Mouse (Mus musculus) myocyte (in vitro differentiated cells): ENCODE measurements around the gene Mad1l1. TPM values are rescaled to one million over a fixed set of nuclear protein-coding genes. Genes with fewer than 3 reads are reported as not detected.

ENCODE experiments used
- H3K27me3 ChIP-seq: one replicate; pipeline ENCODE4 v1.6.1; 2011; ENCODE audit not compliant: control insufficient read depth, insufficient read depth, insufficient read length
- H3K36me3 ChIP-seq: one replicate; pipeline ENCODE4 v1.6.1; 2011; ENCODE audit not compliant: control insufficient read depth, insufficient read depth
- H3K4me2 ChIP-seq: one replicate; pipeline ENCODE4 v1.6.1; 2011; ENCODE audit warnings: low read depth, control low read depth
- H3K4me3 ChIP-seq: one replicate; pipeline ENCODE4 v1.5.1; 2011; ENCODE audit warnings: mild to moderate bottlenecking, control low read depth, moderate library complexity
- H3K79me2 ChIP-seq: one replicate; pipeline ENCODE4 v1.6.1; 2011; ENCODE audit not compliant: control insufficient read depth, insufficient read depth
- H3ac ChIP-seq: one replicate; pipeline ENCODE4 v1.6.1; 2011; ENCODE audit not compliant: control insufficient read depth, insufficient read length
- CEBPB ChIP-seq: IDR thresholded peaks from 2 replicates; pipeline ENCODE4 v1.6.1; 2011; ENCODE audit warnings: mild to moderate bottlenecking, moderate library complexity; ENCODE audit not compliant: poor library complexity, insufficient read depth, severe bottlenecking
- E2F4 ChIP-seq: IDR thresholded peaks from one replicate; pipeline ENCODE4 v1.6.1; 2011; ENCODE audit warnings: mild to moderate bottlenecking, control low read depth, moderate library complexity; ENCODE audit not compliant: insufficient read depth
- MAX ChIP-seq: IDR thresholded peaks from one replicate; pipeline ENCODE4 v1.6.1; 2011; ENCODE audit warnings: low read depth, mild to moderate bottlenecking, control low read depth
- MYOD1 ChIP-seq, 3 experiments: IDR thresholded peaks; one replicate each; pipeline ENCODE4 v1.6.1; 2011; ENCODE audit warnings: control low read depth in 2 of 3, low read depth in 2 of 3, mild to moderate bottlenecking in 2 of 3, moderate library complexity in 1 of 3; ENCODE audit not compliant: insufficient read length in 2 of 3, control insufficient read depth in 1 of 3
- MYOG ChIP-seq, 3 experiments: IDR thresholded peaks; one replicate each; pipeline ENCODE4 v1.6.1; 2011; ENCODE audit warnings: control low read depth in 2 of 3, low read depth in 2 of 3, mild to moderate bottlenecking in 2 of 3; ENCODE audit not compliant: insufficient read length in 2 of 3, control insufficient read depth in 1 of 3, insufficient read depth in 1 of 3
- POLR2A ChIP-seq: IDR thresholded peaks from one replicate; pipeline ENCODE4 v1.6.1; 2011; ENCODE audit warnings: low read depth, mild to moderate bottlenecking, control low read depth, moderate library complexity; ENCODE audit not compliant: insufficient read length
- POLR2AphosphoS2 ChIP-seq: IDR thresholded peaks from one replicate; pipeline ENCODE4 v1.6.1; 2011; ENCODE audit warnings: low read depth, control low read depth; ENCODE audit not compliant: insufficient read length
- REST ChIP-seq: IDR thresholded peaks from one replicate; pipeline ENCODE4 v1.6.1; 2011; ENCODE audit warnings: mild to moderate bottlenecking, control low read depth, moderate library complexity; ENCODE audit not compliant: insufficient read depth, insufficient read length
- SRF ChIP-seq: IDR thresholded peaks from one replicate; pipeline ENCODE4 v1.6.1; 2011; ENCODE audit warnings: low read depth; ENCODE audit not compliant: control insufficient read depth, insufficient read length
- TCF12 ChIP-seq: IDR thresholded peaks from one replicate; pipeline ENCODE4 v1.6.1; 2011; ENCODE audit warnings: mild to moderate bottlenecking, control low read depth; ENCODE audit not compliant: poor library complexity, insufficient read depth, severe bottlenecking
- TCF3 ChIP-seq: IDR thresholded peaks from one replicate; pipeline ENCODE4 v1.6.1; 2011; ENCODE audit warnings: low read depth, control low read depth; ENCODE audit not compliant: insufficient read length
- USF1 ChIP-seq: IDR thresholded peaks from one replicate; pipeline ENCODE4 v1.6.1; 2011; ENCODE audit warnings: low read depth, mild to moderate bottlenecking, control low read depth, moderate library complexity
- polyA plus RNA-seq: library from polyadenylated mRNA; unstranded; fragments of >200 nt; fragmentation: generic; extraction: Trizol; gene quantifications from one replicate; pipeline ENCODE4 v1.2.1, GENCODE M21; 2012; ENCODE audit warnings: missing spikeins

Mad1l1 gene
- polyA plus RNA-seq, 1 experiment, result 35.6 TPM

- peaks cover 4% of the 10 kb centered on the region for H3K79me2 ChIP-seq
- no peaks in the 10 kb centered on the region for H3K36me3 ChIP-seq
- TF ChIP-seq TCF3 (no peak), USF1 (no peak), POLR2A (no peak), MAX (no peak), MYOG (IDR thresholded peaks at IDR 0.05; ENCODE audit: control insufficient read depth in 1 of 3, insufficient read depth in 1 of 3, insufficient read length in 2 of 3, low read depth in 2 of 3) (no peak), TCF12 (no peak), REST (no peak), POLR2AphosphoS2 (no peak), MYOD1 (IDR thresholded peaks at IDR 0.05; ENCODE audit: control insufficient read depth in 1 of 3, insufficient read length in 2 of 3, low read depth in 2 of 3) (no peak), SRF (no peak), CEBPB (no peak), E2F4 (no peak)
These were observed 139.0 kb downstream of the Mad1l1 start for GRCm38 (mm10) chr5:140182351-140182750.

GRCm38 (mm10) chr5:140180016-140180415, 141.3 kb downstream of the Mad1l1 start:
- no peaks in the 10 kb centered on the region for H3K36me3 ChIP-seq
- H3K4me3 ChIP-seq, result no peak overlapping the region
- no peak overlapping the region for H3K4me2 ChIP-seq
- no peak for TF ChIP-seq USF1
- no peak for TF ChIP-seq E2F4
- no peak for TF ChIP-seq CEBPB
- no peak for TF ChIP-seq MYOG (IDR thresholded peaks at IDR 0.05; ENCODE audit: control insufficient read depth in 1 of 3, insufficient read depth in 1 of 3, insufficient read length in 2 of 3, low read depth in 2 of 3)
- no peak for TF ChIP-seq POLR2AphosphoS2
- TF ChIP-seq MAX, result no peak
- no peak for TF ChIP-seq POLR2A
- no peak for TF ChIP-seq TCF3
- no peak for TF ChIP-seq TCF12
- TF ChIP-seq MYOD1 (IDR thresholded peaks at IDR 0.05; ENCODE audit: control insufficient read depth in 1 of 3, insufficient read length in 2 of 3, low read depth in 2 of 3), result no peak
- TF ChIP-seq SRF, result no peak
- TF ChIP-seq REST, result no peak
- H3K79me2 ChIP-seq, result peaks cover 4% of the 10 kb centered on the region
- no peaks in the 10 kb centered on the region for H3K27me3 ChIP-seq
- H3ac ChIP-seq, result no peak overlapping the region

More at GRCm38 (mm10) chr5:140182351-140182750, 139.0 kb downstream of the Mad1l1 start:
- H3ac ChIP-seq, result no peak overlapping the region
- H3K27me3 ChIP-seq, result no peaks in the 10 kb centered on the region
- no peak overlapping the region for H3K4me3 ChIP-seq
- no peak overlapping the region for H3K4me2 ChIP-seq

- H3K36me3 ChIP-seq, result no peaks in the 10 kb centered on the region
- H3K4me3 ChIP-seq, result no peak overlapping the region
- H3K4me2 ChIP-seq, result no peak overlapping the region
- H3K79me2 ChIP-seq, result no peaks in the 10 kb centered on the region
- H3K27me3 ChIP-seq, result no peaks in the 10 kb centered on the region
- TF ChIP-seq E2F4, result no peak
- no peak for TF ChIP-seq POLR2AphosphoS2
- no peak for TF ChIP-seq USF1
- TF ChIP-seq MAX, result no peak
- no peak for TF ChIP-seq REST
- TF ChIP-seq CEBPB, result no peak
- TF ChIP-seq MYOD1 (IDR thresholded peaks at IDR 0.05; ENCODE audit: control insufficient read depth in 1 of 3, insufficient read length in 2 of 3, low read depth in 2 of 3), result no peak
- no peak for TF ChIP-seq MYOG (IDR thresholded peaks at IDR 0.05; ENCODE audit: control insufficient read depth in 1 of 3, insufficient read depth in 1 of 3, insufficient read length in 2 of 3, low read depth in 2 of 3)
- no peak for TF ChIP-seq TCF3
- TF ChIP-seq POLR2A, result no peak
- no peak overlapping the region for H3ac ChIP-seq
These were observed 143.2 kb downstream of the Mad1l1 start for GRCm38 (mm10) chr5:140178058-140178690.

GRCm38 (mm10) chr5:140177582-140177981, 143.8 kb downstream of the Mad1l1 start:
- no peak overlapping the region for H3ac ChIP-seq
- H3K4me2 ChIP-seq, result no peak overlapping the region
- TF ChIP-seq REST (no peak), USF1 (no peak), CEBPB (no peak)

GRCm38 (mm10) chr5:140176370-140176769, 145.0 kb downstream of the Mad1l1 start:
- Histone ChIP-seq H3K36me3 (no peaks in the 10 kb centered on the region), H3K4me2 (no peak overlapping the region), H3K79me2 (no peaks in the 10 kb centered on the region), H3K4me3 (no peak overlapping the region), H3K27me3 (no peaks in the 10 kb centered on the region), H3ac (no peak overlapping the region)
- no peak for TF ChIP-seq MAX
- TF ChIP-seq POLR2AphosphoS2, result no peak
- no peak for TF ChIP-seq REST
- TF ChIP-seq MYOG (IDR thresholded peaks at IDR 0.05; ENCODE audit: control insufficient read depth in 1 of 3, insufficient read depth in 1 of 3, insufficient read length in 2 of 3, low read depth in 2 of 3), result no peak
- no peak for TF ChIP-seq TCF12
- no peak for TF ChIP-seq USF1
- TF ChIP-seq MYOD1 (IDR thresholded peaks at IDR 0.05; ENCODE audit: control insufficient read depth in 1 of 3, insufficient read length in 2 of 3, low read depth in 2 of 3), result no peak
- TF ChIP-seq CEBPB, result no peak
- TF ChIP-seq SRF, result no peak
- no peak for TF ChIP-seq TCF3
- no peak for TF ChIP-seq E2F4
- TF ChIP-seq POLR2A, result no peak

More at GRCm38 (mm10) chr5:140177582-140177981, 143.8 kb downstream of the Mad1l1 start:
- H3K4me3 ChIP-seq, result no peak overlapping the region
- H3K27me3 ChIP-seq, result no peaks in the 10 kb centered on the region
- no peaks in the 10 kb centered on the region for H3K79me2 ChIP-seq
- no peaks in the 10 kb centered on the region for H3K36me3 ChIP-seq
